Mouse (Mus musculus) layer of hippocampus, adult 11-12 months (tissue): ENCODE results near the gene Glt1d1.

ENCODE experiments used
- DNase-seq: peaks from one replicate; pipeline ENCODE4 v3.0.0; 2022; ENCODE audit warnings: low spot score

Glt1d1 gene

GRCm38 (mm10) chr5:127632167-127633145 lies at the start of gene Glt1d1, which contains the start of gene Slc15a4:
Glt1d1 (plus strand) TSS chr5:127632262.
Slc15a4 (minus strand) TSS chr5:127632897.
- peak; percentile 28 for DNase-seq

- no peak for DNase-seq
These were observed 48.4 kb upstream of the Glt1d1 start for GRCm38 (mm10) chr5:127583658-127584057.

DNA sequence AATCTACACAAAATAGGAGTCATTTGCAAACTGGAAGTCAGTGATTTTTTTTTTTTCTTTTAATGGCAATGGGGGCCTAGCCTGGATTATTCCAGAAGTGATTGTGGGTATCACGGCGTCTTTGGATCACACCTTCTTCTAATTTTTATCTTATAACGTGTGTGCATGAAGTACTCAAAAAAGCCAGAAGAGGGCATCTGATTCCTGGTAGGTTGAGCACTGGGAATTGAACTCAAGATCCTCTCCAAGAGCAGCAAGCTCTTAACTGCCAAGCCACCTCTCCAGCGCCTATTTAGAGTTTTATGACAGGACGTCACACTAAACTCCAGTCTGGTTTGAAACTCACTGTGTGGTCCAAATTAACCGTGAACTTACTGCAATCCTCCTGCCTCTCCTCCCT lies 44.2 kb upstream of the Glt1d1 start:
- no peak for DNase-seq

DNA sequence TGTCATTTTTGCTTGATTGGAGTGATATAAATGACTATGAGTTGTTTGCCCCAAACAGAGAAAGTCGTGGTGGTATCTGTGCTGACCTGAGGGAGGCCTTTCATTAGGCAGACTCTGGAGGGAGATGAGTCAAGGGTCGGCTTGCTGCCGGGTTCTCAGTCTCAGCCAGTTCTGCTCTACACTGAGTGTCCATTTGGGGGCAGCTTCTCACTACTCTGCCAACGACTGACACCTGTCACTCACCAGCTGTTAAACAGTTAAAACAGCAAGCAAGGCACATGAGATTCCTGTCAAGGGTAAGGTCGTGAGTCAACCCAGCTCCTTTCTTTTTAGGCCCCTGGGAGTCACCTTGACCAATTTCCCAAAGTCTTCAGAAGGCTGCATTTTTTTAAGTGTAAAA lies 39.7 kb upstream of the Glt1d1 start:
- DNase-seq: no peak

DNA sequence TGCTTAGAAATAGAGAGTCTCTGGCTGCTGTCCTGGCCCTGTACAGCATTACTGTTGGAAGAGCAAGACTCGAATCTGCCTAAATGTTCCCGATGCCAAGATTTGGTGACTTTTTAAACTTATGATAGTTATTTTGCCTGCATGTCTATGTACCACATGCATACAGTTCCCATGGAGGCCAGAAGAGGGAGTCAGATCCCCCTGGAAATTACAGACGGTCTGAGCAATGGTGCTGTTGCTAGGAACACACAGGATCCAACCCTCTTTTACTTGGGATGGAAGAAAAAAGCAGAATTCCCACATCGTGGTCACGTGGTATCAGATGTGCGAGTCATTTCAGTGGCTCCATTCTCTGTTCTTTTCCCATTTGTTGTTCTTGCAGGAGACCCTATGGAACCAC lies 39.2 kb upstream of the Glt1d1 start:
- peak; percentile 73 for DNase-seq

- DNase-seq: peak; percentile 47
These were observed 36.4 kb upstream of the Glt1d1 start for GRCm38 (mm10) chr5:127595676-127596075.

DNA sequence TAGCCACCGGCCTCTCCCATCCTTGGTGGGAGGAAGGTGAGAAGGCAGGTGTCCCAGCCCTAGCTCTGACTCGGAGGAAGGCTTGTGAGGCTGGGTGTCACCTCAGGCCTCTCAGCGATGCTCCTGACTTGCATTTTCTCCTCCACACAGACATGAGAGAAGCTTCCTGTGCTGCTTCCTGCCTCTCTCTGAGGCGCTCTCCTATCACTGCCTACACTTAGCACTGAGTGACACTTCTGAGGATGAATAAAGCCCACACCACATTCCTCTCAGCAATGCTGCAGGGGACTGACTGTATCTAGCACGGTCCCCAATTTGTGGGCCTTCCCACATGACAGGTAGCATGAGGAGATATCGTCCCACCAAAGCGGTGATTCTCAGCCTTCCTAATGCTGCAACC lies 35.2 kb upstream of the Glt1d1 start:
- DNase-seq: no peak

- no peak for DNase-seq
These were observed 29.1 kb upstream of the Glt1d1 start for GRCm38 (mm10) chr5:127602996-127603395.

DNA sequence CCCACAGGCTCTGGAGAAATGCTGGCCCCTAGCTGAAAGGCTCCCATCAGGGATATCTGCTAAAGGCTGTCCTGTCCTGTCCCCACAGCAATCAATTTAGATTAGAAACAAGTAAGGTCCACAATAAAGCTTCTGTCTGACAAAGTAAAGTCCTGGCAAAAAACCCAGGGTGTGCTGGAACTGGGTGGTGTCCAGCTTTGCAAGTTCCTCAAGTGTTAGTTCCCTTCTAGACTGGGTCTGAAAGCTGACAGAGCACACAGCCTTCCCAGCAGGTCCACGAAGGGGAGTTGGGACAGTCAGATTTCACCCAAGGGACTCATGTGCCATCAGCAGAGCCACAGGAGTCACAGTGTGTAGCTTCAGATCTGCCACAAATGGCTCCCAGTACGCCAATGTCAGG lies 24.6 kb upstream of the Glt1d1 start:
- no peak for DNase-seq

DNA sequence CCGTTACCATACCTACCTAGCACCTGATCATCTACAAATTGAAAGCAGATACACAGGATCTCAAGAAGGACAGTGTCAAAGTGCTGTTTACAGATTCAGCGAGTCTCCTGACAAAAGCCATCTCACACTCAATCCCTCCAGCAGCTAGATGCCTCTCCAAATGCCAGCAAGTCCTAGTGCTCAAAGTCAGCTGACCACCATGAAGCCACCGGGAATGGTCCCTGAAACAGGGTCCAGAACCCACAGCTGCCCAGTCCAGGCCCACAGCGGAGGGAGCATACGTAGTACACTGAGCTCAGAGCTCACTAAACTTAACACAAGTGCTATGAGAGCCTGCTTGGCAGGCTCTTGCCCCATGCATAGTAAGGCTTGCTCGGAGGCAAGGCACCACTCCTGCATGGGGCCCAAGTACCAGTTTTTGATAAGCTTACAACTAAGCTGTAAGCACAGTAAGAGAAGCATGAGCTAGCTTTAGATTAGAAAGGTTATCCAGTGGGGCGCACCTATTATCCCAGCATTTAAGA lies 22.8 kb upstream of the Glt1d1 start:
- no peak for DNase-seq

- DNase-seq: peak; percentile 88
These were observed 21.1 kb upstream of the Glt1d1 start for GRCm38 (mm10) chr5:127610787-127611509.

GRCm38 (mm10) chr5:127611881-127612280 lies 20.2 kb upstream of the Glt1d1 start:
- DNase-seq: no peak

- DNase-seq: no peak
These were observed 19.7 kb upstream of the Glt1d1 start for GRCm38 (mm10) chr5:127612397-127612796.

DNA sequence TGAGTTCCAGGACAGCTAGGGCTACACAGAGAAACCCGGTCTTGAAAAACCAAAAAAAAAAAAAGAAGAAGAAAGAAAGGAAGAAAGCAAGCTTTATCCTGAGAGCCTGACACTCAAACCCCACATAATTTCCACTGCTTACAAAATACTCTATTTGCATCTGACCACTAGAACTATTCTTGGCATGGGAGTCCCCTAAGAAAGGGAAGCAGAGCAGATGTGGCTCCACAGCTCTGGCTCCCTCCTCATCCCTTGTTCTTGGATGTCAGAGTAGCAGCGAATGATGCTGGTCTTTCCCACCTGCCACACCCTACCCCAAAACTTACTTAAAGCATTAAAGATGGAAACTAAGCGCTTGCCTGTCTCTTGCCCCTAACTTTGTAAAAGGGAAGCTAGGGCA lies 16.6 kb upstream of the Glt1d1 start:
- no peak for DNase-seq

GRCm38 (mm10) chr5:127616151-127616550 lies 15.9 kb upstream of the Glt1d1 start:
- DNase-seq: no peak

DNA sequence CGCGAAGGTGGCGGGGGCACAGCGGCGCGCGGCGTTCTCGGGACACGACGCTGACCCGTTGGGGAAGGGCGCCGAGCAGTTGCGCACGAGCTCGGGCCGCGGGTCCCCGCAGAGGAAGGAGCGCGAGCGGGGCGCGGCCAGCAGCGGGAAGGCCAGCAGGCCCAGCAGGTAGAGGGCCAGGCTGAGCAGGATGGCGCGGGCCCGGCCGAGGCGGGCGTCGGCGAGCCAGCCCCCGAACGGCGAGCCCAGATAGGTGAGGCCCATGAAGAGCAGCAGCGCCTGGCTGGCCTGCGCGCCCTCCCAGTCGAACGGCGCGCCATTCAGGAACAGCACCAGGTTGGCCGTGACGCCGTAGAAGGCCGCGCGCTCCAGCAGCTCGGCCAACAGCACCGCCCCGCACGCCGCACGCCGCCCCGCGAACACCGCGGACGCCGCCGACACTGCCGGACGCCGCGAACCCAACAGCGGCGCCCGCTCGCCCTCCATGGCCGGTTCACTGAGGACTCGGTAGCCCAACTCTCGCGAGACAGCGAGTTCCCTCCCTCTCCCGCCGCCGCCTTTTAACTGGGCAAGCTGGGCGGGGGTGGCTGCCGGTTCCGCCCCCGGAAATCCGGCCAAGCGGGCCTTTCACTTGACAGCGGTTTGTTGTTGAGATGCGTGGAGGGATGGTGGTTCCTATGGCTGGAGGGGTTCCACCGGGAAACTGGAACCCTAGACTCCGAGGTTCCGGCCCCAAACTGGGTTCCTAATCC lies 15.0 kb upstream of the Glt1d1 start:
- DNase-seq: peak; percentile 99

- DNase-seq: no peak
These were observed 13.2 kb upstream of the Glt1d1 start for GRCm38 (mm10) chr5:127618834-127619233.

- DNase-seq: no peak
These were observed 11.7 kb upstream of the Glt1d1 start for GRCm38 (mm10) chr5:127620371-127620770.

DNA sequence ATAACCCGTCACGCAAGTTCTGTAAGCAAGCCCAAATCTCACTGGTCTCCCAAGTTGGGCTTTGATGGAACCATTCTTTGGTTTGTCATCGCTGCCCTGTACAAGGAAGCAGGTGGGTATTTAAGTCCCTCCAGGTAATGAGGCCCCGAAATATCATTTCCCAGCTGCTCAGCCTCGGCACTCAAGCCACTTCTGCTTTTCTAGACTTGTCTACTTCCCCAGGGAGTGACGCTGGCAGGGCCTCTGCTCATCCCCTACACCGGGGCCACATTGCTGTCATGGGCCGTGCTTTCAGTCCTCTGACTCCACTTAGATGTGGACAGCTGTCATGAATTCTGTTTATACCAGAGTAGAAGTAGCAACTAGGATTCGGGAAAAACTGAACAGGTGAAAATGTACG lies 11.0 kb upstream of the Glt1d1 start:
- DNase-seq: no peak

GRCm38 (mm10) chr5:127624427-127625213 lies 7.4 kb upstream of the Glt1d1 start:
- no peak for DNase-seq

- no peak for DNase-seq
These were observed 4.8 kb upstream of the Glt1d1 start for GRCm38 (mm10) chr5:127627242-127627641.
